Mouse (Mus musculus) forebrain, postnatal 0 days (tissue): ENCODE measurements around the gene Igf1r. TPM values are rescaled to one million over a fixed set of nuclear protein-coding genes. Genes with fewer than 3 reads are reported as not detected.
A peak's percentile ranks its signal among the peaks of the same experiment; 100 is the strongest.

Experiments used
- ATAC-seq: fragments of 200-750 bp; cut with Nextera tagmentation; 2 replicates; pipeline ENCODE4 v1.8.0; 2017; ENCODE audit warnings: mild to moderate bottlenecking, moderate library complexity
- DNase-seq: peaks from one replicate; pipeline ENCODE4 v3.0.0-alpha.2; 2015
- H3K27ac ChIP-seq: fragments of 300-500 bp; sonication (generic); 2 replicates; pipeline ENCODE4 v1.5.1; 2014; ENCODE audit warnings: low read depth, mild to moderate bottlenecking, antibody characterized with exemption, low read length, moderate library complexity, mixed read lengths
- H3K27me3 ChIP-seq: fragments of 300-500 bp; sonication (generic); 2 replicates; pipeline ENCODE4 v1.6.1; 2014; ENCODE audit warnings: mild to moderate bottlenecking, low read length, mixed read lengths; ENCODE audit not compliant: insufficient read depth
- H3K36me3 ChIP-seq: fragments of 300-500 bp; sonication (generic); 2 replicates; pipeline ENCODE4 v1.6.1; 2014; ENCODE audit warnings: mild to moderate bottlenecking, moderate library complexity; ENCODE audit not compliant: insufficient read depth
- H3K4me1 ChIP-seq: fragments of 300-500 bp; sonication (generic); 2 replicates; pipeline ENCODE4 v1.6.1; 2014; ENCODE audit warnings: antibody characterized with exemption; ENCODE audit not compliant: insufficient read depth
- H3K4me2 ChIP-seq: fragments of 300-500 bp; sonication (generic); 2 replicates; pipeline ENCODE4 v1.6.1; 2014; ENCODE audit warnings: low read depth, mild to moderate bottlenecking, moderate library complexity
- H3K4me3 ChIP-seq: fragments of 300-500 bp; sonication (generic); 2 replicates; pipeline ENCODE4 v1.5.1; 2014; ENCODE audit warnings: low read depth, low read length, mixed read lengths
- H3K9ac ChIP-seq: fragments of 300-500 bp; sonication (generic); 2 replicates; pipeline ENCODE4 v1.6.1; 2014; ENCODE audit warnings: mild to moderate bottlenecking
- H3K9me3 ChIP-seq: fragments of 300-500 bp; sonication (generic); 2 replicates; pipeline ENCODE4 v1.6.1; 2016; ENCODE audit warnings: low read length
- CTCF ChIP-seq: sonication (generic); IDR thresholded peaks from 2 replicates; pipeline ENCODE4 v1.5.1; 2016; ENCODE audit warnings: antibody characterized with exemption, control low read depth, low read depth
- WGBS: fragments of 180-500 bp; shearing (Covaris S2); extraction: QIAGEN DNeasy Blood & Tissue Kit; methylation state at CpG from one replicate; pipeline ENCODE4 v1.1.7; 2014; 5-methylcytosine and 5-hydroxymethylcytosine counted together
- polyA plus RNA-seq: library from polyadenylated mRNA; unstranded; fragments of >200 nt; fragmentation: Nextera tagmentation; extraction: Ambion mirVana; gene quantifications from 2 replicates; pipeline ENCODE4 v1.2.1, GENCODE M21; 2015
- total RNA-seq: library from RNA; depleted of rRNA; stranded (reverse); fragments of >200 nt; gene quantifications from 2 replicates; pipeline ENCODE4 v1.2.3, GENCODE M21; 2014

The Igf1r gene
- total and polyA plus RNA-seq, 2 experiments from 2014 or later = 12.8 to 37.8 TPM

DNA sequence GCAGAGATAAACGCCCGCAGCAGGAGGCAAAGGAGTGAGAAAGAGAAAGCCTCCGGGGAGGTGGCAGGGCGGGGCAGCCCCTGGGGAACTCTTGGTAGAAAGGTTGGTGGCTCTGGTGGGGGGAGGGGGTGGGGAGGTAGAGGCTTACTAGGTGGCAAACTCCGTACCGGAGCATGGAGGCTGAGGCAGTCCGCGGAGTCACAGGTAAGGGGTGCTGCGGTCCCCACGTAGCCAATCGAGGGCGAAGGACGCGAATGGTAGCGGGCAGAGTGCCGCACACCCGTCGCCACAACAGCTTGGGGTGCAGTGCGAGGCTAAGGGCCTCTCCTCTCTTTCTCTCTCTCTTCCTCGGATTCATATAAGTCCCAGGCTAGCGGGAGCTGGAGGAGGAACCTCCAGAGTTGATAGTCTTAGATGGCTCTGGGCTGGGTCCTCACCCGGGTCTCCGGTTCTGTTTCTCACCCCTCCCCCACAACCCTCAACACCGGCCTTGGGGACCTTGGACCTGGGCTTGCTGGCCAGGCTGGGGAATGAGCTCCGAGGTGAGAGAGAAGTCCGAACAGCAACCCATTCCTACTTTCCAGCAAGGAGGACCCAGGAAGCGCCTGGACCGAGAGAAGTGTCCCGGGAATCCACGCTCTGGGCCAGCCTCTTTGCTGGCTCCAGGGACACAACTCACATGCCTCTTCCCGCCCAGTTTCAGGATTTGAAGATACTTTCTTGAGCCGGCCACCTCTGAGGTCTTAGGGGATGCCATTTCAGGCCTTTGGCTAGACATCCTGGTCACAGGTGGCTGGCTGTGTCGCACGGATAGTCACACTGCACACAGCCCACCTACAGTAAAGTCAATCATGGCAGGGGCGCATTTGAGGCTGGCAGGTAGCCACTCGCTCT is 323.5 kb downstream of the Igf1r start:
- Histone ChIP-seq H3K4me1 (peaks cover 7% of the 10 kb centered on the region; the same call in 1 of the 2 replicates), H3K27me3 (no peaks in the 10 kb centered on the region; the same call in none of the 2 replicates), H3K9ac (no peak overlapping the region), H3K9me3 (no peaks in the 10 kb centered on the region), H3K27ac (no peak overlapping the region), H3K4me2 (peak overlapping the region; percentile 55), H3K4me3 (peak overlapping the region; percentile 16), H3K36me3 (no peaks in the 10 kb centered on the region)
- no peak for ATAC-seq
- no peak for DNase-seq
- WGBS = 7% methylated on average over 36 of the region's 36 CpGs
- no peak for TF ChIP-seq CTCF

DNA sequence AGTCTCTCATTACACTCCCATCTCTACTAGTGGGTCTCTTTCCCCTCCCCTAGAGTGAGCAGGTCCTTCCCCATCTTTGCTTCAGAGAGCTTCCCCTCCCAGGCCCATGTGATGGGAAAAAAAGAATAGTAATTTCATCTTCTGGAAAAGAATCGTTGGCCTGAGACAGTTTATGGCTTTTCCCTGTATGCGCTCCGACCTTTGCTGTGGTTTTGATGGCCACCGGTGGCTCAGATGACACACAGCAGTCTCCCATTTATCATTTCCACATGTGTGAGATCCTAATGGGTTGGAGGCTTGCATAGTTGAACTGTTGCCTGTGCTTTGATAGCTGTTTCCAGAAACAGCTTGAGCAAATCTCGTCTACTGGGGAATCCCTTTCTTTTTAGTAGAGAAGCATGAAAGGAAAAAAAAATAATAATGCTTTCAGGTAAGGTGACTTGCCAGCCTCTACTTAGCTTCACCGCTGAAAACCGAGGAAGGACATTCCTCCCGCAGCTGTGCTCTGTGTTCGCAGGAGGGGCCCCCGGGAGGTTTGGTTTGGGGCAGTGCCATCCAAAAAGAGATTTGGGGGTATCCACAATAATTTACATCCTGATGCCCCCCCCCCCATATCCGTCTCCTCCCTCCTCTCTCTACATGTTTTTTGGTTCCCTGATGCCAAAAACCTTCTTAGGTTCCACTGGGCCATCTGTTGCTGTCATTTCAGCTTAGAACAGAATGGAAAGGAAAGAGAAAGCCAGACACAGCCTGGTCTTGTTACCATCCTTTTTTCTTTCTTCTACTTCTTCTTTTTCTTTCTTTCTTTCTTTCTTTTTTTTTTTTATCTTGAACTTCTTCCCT is 324.6 kb downstream of the Igf1r start:
- H3K4me2 ChIP-seq = no peak overlapping the region
- ATAC-seq (no peak), DNase-seq (no peak)
- no peaks in the 10 kb centered on the region for H3K36me3 ChIP-seq
- peaks cover 7% of the 10 kb centered on the region; the same call in 1 of the 2 replicates for H3K4me1 ChIP-seq
- H3K27ac ChIP-seq = no peak overlapping the region
- H3K4me3 ChIP-seq = no peak overlapping the region
- 45% methylated on average over 11 of the region's 11 CpGs for WGBS
- no peak overlapping the region for H3K9ac ChIP-seq
- H3K9me3 ChIP-seq = no peaks in the 10 kb centered on the region
- TF ChIP-seq CTCF = no peak
- H3K27me3 ChIP-seq = no peaks in the 10 kb centered on the region; the same call in none of the 2 replicates

DNA sequence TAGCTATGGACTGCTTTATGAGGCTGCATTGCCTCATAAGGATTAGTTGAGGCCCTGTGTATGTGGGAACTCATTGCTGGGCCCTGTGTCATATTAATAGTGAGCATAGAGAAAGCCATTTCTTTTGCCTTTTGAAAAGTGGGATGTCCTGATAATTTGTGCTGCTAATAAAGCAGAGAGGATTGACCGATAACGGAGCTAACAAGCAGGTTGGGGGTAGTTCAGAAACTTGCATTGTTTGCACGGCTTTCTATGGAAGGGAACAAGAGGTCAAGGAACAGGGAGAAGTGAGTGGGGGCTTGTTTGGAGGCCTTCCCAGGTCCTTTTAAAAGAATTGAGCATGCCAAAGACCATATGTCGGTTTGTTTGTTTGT is 325.3 kb downstream of the Igf1r start:
- 36% methylated on average over 4 of the region's 4 CpGs for WGBS
- H3K36me3 ChIP-seq = no peaks in the 10 kb centered on the region
- no peak overlapping the region for H3K4me2 ChIP-seq
- H3K4me1 ChIP-seq = peaks cover 7% of the 10 kb centered on the region; the same call in 1 of the 2 replicates
- H3K4me3 ChIP-seq = no peak overlapping the region
- no peak overlapping the region for H3K27ac ChIP-seq
- no peak for DNase-seq
- H3K27me3 ChIP-seq = no peaks in the 10 kb centered on the region; the same call in none of the 2 replicates
- no peaks in the 10 kb centered on the region for H3K9me3 ChIP-seq
- no peak for ATAC-seq
- TF ChIP-seq CTCF = no peak
- H3K9ac ChIP-seq = no peak overlapping the region

DNA sequence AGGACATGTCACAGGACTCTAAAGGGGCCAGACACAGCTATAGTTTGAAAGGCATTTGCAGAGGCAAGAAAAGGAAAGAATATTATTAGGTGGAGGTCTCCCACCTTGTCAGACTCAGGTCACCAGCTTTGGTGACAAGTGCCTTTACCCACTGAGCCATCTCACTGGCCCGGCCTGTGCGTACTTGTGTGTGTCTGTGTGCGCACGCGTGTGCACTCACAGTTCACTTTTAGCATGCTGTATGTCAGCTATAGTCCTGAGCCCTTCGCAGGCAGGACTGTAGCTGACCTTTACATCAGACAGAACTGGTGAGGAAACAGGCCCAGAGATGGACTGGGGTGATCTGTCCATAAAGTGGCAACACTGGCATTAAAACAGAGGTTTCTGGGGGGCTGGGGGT is 325.8 kb downstream of the Igf1r start:
- Histone ChIP-seq H3K9ac (no peak overlapping the region), H3K27me3 (no peaks in the 10 kb centered on the region; the same call in none of the 2 replicates), H3K9me3 (no peaks in the 10 kb centered on the region), H3K4me2 (no peak overlapping the region), H3K4me3 (no peak overlapping the region), H3K27ac (no peak overlapping the region), H3K4me1 (peaks cover 7% of the 10 kb centered on the region; the same call in 1 of the 2 replicates), H3K36me3 (no peaks in the 10 kb centered on the region)
- TF ChIP-seq CTCF = no peak
- 93% methylated on average over 6 of the region's 6 CpGs for WGBS
- no peak for DNase-seq
- ATAC-seq = no peak

DNA sequence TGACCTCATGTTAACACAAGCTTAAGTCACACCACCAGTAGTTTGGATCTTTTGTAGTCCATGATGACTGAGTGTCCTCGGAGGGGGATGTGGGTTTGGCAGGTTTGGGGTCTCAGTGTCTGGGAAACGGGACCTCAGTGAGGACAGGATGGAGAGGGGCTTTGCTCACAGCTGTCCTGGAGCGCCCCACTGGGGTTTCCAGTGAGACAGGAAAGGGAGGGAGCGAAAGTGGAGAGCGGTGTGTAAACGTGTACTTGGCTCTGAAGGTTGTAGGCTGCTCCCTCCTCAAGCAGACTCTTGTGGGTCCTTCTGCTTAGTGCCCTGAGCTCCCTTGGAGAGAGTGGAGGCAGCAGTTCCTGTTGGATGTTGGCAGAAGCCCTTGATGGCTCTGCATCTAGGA is 326.3 kb downstream of the Igf1r start:
- H3K27ac ChIP-seq = no peak overlapping the region
- peaks cover 7% of the 10 kb centered on the region; the same call in 1 of the 2 replicates for H3K4me1 ChIP-seq
- H3K27me3 ChIP-seq = no peaks in the 10 kb centered on the region; the same call in none of the 2 replicates
- H3K9me3 ChIP-seq = no peaks in the 10 kb centered on the region
- no peak overlapping the region for H3K9ac ChIP-seq
- ATAC-seq (no peak), DNase-seq (no peak)
- no peaks in the 10 kb centered on the region for H3K36me3 ChIP-seq
- no peak overlapping the region for H3K4me2 ChIP-seq
- TF ChIP-seq CTCF = no peak
- WGBS = 82% methylated on average over 6 of the region's 6 CpGs
- H3K4me3 ChIP-seq = no peak overlapping the region

DNA sequence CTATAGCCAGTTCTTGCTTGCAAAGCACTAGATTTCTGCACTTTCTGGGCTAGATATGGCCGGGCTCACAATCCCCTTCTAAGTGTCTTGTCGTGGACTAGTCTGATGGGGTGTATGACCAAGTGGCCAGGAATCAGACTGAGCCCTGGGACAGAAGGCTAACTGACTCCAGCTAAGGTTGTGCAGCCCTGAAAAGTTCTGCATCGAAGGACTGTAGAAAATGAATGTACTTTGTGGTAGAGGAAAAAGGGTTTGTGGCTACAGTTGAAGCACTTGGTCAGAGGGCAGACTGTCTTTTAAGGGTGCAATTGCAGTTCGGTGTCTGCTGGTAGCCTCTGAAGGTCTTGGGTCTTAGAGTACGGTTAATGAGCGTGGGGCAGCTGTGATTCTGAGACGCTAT is 326.9 kb downstream of the Igf1r start:
- no peak overlapping the region for H3K27ac ChIP-seq
- no peaks in the 10 kb centered on the region; the same call in none of the 2 replicates for H3K27me3 ChIP-seq
- no peak overlapping the region for H3K9ac ChIP-seq
- H3K4me3 ChIP-seq = no peak overlapping the region
- no peaks in the 10 kb centered on the region for H3K9me3 ChIP-seq
- TF ChIP-seq CTCF = no peak
- no peaks in the 10 kb centered on the region for H3K36me3 ChIP-seq
- DNase-seq (no peak), ATAC-seq (no peak)
- H3K4me1 ChIP-seq = peaks cover 7% of the 10 kb centered on the region; the same call in 1 of the 2 replicates
- 92% methylated on average over 7 of the region's 7 CpGs for WGBS
- H3K4me2 ChIP-seq = no peak overlapping the region
